Mouse (Mus musculus) liver, postnatal 0 days (tissue): ENCODE results near the gene Kdm4b. TPM values are rescaled to one million over a fixed set of nuclear protein-coding genes. Genes with fewer than 3 reads are reported as not detected.

Experiments
- ATAC-seq: fragments of 200-750 bp; cut with Nextera tagmentation; 2 replicates; pipeline ENCODE4 v1.8.0; 2017; ENCODE audit warnings: mild to moderate bottlenecking, moderate library complexity
- DNase-seq: peaks from one replicate; pipeline ENCODE4 v3.0.0-alpha.2; 2016
- H3K27ac ChIP-seq: fragments of 300-500 bp; sonication (generic); 2 replicates; pipeline ENCODE4 v1.5.1; 2014; ENCODE audit warnings: antibody characterized with exemption, moderate library complexity, mild to moderate bottlenecking, low read depth
- H3K27me3 ChIP-seq: fragments of 300-500 bp; sonication (generic); 2 replicates; pipeline ENCODE4 v1.6.1; 2014; ENCODE audit warnings: low read length, control low read depth, mixed read lengths; ENCODE audit not compliant: insufficient read depth
- H3K36me3 ChIP-seq: fragments of 300-500 bp; sonication (generic); replicated peaks from 2 replicates; pipeline ENCODE4 v1.6.1; 2014; ENCODE audit warnings: mild to moderate bottlenecking, control low read depth, low read length, moderate library complexity, mixed read lengths; ENCODE audit not compliant: insufficient read depth
- H3K4me1 ChIP-seq: fragments of 300-500 bp; sonication (generic); 2 replicates; pipeline ENCODE4 v1.6.1; 2014; ENCODE audit warnings: antibody characterized with exemption, mild to moderate bottlenecking, control low read depth; ENCODE audit not compliant: insufficient read depth
- H3K4me2 ChIP-seq: fragments of 300-500 bp; sonication (generic); 2 replicates; pipeline ENCODE4 v1.6.1; 2014; ENCODE audit warnings: low read depth, mild to moderate bottlenecking, low read length, moderate library complexity, mixed read lengths
- H3K4me3 ChIP-seq: fragments of 300-500 bp; sonication (generic); 2 replicates; pipeline ENCODE4 v1.5.1; 2014; ENCODE audit warnings: low read depth, low read length
- H3K9ac ChIP-seq: fragments of 300-500 bp; sonication (generic); replicated peaks from 2 replicates; pipeline ENCODE4 v1.6.1; 2014; ENCODE audit warnings: mild to moderate bottlenecking, moderate library complexity
- H3K9me3 ChIP-seq: fragments of 300-500 bp; sonication (generic); 2 replicates; pipeline ENCODE4 v1.6.1; 2016; ENCODE audit warnings: mild to moderate bottlenecking, control low read depth, low read length, mixed read lengths
- CTCF ChIP-seq: sonication (generic); IDR thresholded peaks from 2 replicates; pipeline ENCODE4 v1.5.1; 2016; ENCODE audit warnings: antibody characterized with exemption, low read depth
- EP300 ChIP-seq: IDR thresholded peaks from 2 replicates; pipeline ENCODE4 v1.6.1; 2016; ENCODE audit warnings: antibody characterized with exemption, low read depth, mild to moderate bottlenecking
- WGBS: fragments of 180-500 bp; shearing (Covaris S2); extraction: QIAGEN DNeasy Blood & Tissue Kit; methylation state at CpG from one replicate; pipeline ENCODE4 v1.1.7; 2014; ENCODE audit not compliant: insufficient replicate concordance; 5-methylcytosine and 5-hydroxymethylcytosine counted together
- polyA plus RNA-seq: library from polyadenylated mRNA; unstranded; fragments of >200 nt; fragmentation: Nextera tagmentation; extraction: Ambion mirVana; gene quantifications from 2 replicates; pipeline ENCODE4 v1.2.1, GENCODE M21; 2015

The Kdm4b gene
- polyA plus RNA-seq, 1 experiment from 2014 or later: 5.8 TPM

DNA sequence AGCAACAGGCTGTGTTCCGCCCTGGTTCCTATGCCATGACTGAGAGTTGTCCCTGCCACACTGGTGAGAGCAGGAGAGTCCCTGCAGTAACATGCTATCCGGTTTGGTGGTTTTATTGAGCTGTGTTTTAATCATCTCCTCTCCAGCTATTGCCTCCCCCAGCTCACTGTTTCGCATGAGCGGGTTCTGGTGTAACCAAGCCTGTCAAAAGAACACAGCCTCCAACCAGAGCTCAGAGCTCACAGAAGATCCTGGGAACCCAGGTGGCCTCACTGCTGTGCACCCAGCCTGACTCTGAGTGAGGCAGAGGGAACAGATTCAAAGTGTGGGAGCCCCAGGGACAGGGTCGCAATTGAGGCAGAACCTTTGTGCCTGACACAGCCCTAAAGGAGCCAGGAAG is 55.3 kb downstream of the Kdm4b start:
- WGBS: 72% methylated on average over 5 of the region's 5 CpGs
- no peak for DNase-seq
- Histone ChIP-seq H3K27me3 (no peaks in the 10 kb centered on the region), H3K9me3 (no peaks in the 10 kb centered on the region), H3K4me3 (no peak overlapping the region), H3K9ac (no peak overlapping the region), H3K36me3 (peaks cover 31% of the 10 kb centered on the region), H3K27ac (no peak overlapping the region), H3K4me1 (no peaks in the 10 kb centered on the region), H3K4me2 (no peak overlapping the region)
- TF ChIP-seq CTCF (no peak), EP300 (no peak)
- ATAC-seq: no peak; the same call in 1 of the 2 replicates

- ATAC-seq: no peak
- WGBS: 74% methylated on average over 8 of the region's 8 CpGs
These were observed 57.1 kb downstream of the Kdm4b start for GRCm38 (mm10) chr17:56382997-56383396.

GRCm38 (mm10) chr17:56384903-56385302 is 59.0 kb downstream of the Kdm4b start:
- ATAC-seq: no peak
- H3K4me2 ChIP-seq: no peak overlapping the region
- DNase-seq: no peak
- H3K36me3 ChIP-seq: peaks cover 36% of the 10 kb centered on the region
- H3K9me3 ChIP-seq: no peaks in the 10 kb centered on the region
- H3K4me1 ChIP-seq: no peaks in the 10 kb centered on the region
- H3K4me3 ChIP-seq: no peak overlapping the region
- WGBS: 82% methylated on average over 6 of the region's 6 CpGs
- TF ChIP-seq EP300: no peak
- no peak for TF ChIP-seq CTCF
- H3K9ac ChIP-seq: no peak overlapping the region
- H3K27me3 ChIP-seq: no peaks in the 10 kb centered on the region
- H3K27ac ChIP-seq: no peak overlapping the region

More at GRCm38 (mm10) chr17:56382997-56383396, 57.1 kb downstream of the Kdm4b start:
- DNase-seq: no peak
- TF ChIP-seq CTCF: no peak
- Histone ChIP-seq H3K9ac (no peak overlapping the region), H3K9me3 (no peaks in the 10 kb centered on the region), H3K36me3 (peaks cover 37% of the 10 kb centered on the region), H3K4me3 (no peak overlapping the region), H3K27me3 (no peaks in the 10 kb centered on the region), H3K4me1 (no peaks in the 10 kb centered on the region), H3K27ac (no peak overlapping the region), H3K4me2 (no peak overlapping the region)

DNA sequence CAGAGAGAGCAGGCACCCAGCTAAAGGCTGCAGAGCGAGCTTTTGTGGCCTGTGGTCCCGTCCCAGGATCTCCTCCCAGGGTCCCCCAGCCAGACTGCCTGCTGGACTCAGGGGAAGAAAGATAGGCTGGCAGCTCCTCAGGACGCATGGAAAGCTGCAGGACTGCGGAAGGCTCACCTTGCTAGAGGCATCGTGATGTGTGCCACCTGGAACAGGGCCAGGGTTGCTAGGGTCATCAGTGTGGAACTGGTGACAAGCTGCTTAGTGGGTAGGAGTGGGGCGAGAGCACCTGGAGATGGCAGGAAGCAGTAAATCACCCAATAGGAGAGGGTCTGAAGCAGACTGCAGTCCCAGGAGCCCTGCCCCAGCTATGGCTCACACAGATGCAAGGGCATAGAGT is 61.8 kb downstream of the Kdm4b start:
- ATAC-seq: no peak
- no peaks in the 10 kb centered on the region for H3K4me1 ChIP-seq
- H3K9ac ChIP-seq: no peak overlapping the region
- no peaks in the 10 kb centered on the region for H3K9me3 ChIP-seq
- no peaks in the 10 kb centered on the region for H3K27me3 ChIP-seq
- H3K27ac ChIP-seq: no peak overlapping the region
- 87% methylated on average over 6 of the region's 6 CpGs for WGBS
- no peak for TF ChIP-seq EP300
- no peak for TF ChIP-seq CTCF
- no peak overlapping the region for H3K4me2 ChIP-seq
- no peak overlapping the region for H3K4me3 ChIP-seq
- peaks cover 48% of the 10 kb centered on the region for H3K36me3 ChIP-seq
- DNase-seq: no peak

GRCm38 (mm10) chr17:56393238-56393637 is 67.4 kb downstream of the Kdm4b start:
- Histone ChIP-seq H3K9ac (no peak overlapping the region), H3K27me3 (no peaks in the 10 kb centered on the region), H3K27ac (no peak overlapping the region), H3K4me3 (no peak overlapping the region), H3K4me2 (no peak overlapping the region), H3K4me1 (no peaks in the 10 kb centered on the region), H3K36me3 (peaks cover 37% of the 10 kb centered on the region), H3K9me3 (no peaks in the 10 kb centered on the region)
- DNase-seq: no peak
- ATAC-seq: no peak
- TF ChIP-seq CTCF (no peak), EP300 (no peak)
- WGBS: 91% methylated on average over 6 of the region's 6 CpGs

DNA sequence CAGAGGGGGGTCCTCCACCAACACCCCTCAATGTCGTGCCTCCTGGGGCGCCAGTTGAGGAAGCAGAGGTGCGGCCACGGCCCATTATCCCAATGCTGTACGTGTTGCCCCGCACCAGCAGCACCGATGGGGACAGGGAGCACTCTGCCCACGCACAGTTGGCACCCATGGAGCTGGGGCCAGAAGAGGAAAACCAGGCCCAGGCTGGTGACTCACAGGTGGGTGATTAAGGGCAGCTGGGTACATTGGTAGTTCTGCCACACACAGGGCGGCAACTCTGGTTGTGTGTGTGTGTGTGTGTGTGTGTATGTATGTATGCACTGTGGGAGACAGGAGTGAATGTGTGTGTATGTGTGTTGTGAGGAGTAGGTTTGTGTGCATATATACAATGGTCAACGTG is 68.0 kb downstream of the Kdm4b start:
- TF ChIP-seq CTCF: no peak
- no peak for TF ChIP-seq EP300
- H3K36me3 ChIP-seq: peaks cover 41% of the 10 kb centered on the region
- WGBS: 91% methylated on average over 10 of the region's 10 CpGs
- H3K4me1 ChIP-seq: no peaks in the 10 kb centered on the region
- DNase-seq (no peak), ATAC-seq (no peak)
- H3K27ac ChIP-seq: no peak overlapping the region
- no peak overlapping the region for H3K4me3 ChIP-seq
- H3K9me3 ChIP-seq: no peaks in the 10 kb centered on the region
- H3K4me2 ChIP-seq: no peak overlapping the region
- H3K27me3 ChIP-seq: no peaks in the 10 kb centered on the region
- no peak overlapping the region for H3K9ac ChIP-seq

GRCm38 (mm10) chr17:56396051-56396450 is 70.2 kb downstream of the Kdm4b start:
- H3K4me3 ChIP-seq: no peak overlapping the region
- no peak for ATAC-seq
- 89% methylated on average over 6 of the region's 6 CpGs for WGBS

More at GRCm38 (mm10) chr17:56396051-56396450, 70.2 kb downstream of the Kdm4b start:
- no peaks in the 10 kb centered on the region for H3K27me3 ChIP-seq
- peaks cover 37% of the 10 kb centered on the region for H3K36me3 ChIP-seq
- no peaks in the 10 kb centered on the region for H3K4me1 ChIP-seq
- TF ChIP-seq CTCF: no peak
- H3K9me3 ChIP-seq: no peaks in the 10 kb centered on the region
- no peak overlapping the region for H3K4me2 ChIP-seq
- no peak overlapping the region for H3K9ac ChIP-seq
- no peak overlapping the region for H3K27ac ChIP-seq
- no peak for DNase-seq
